Mouse (Mus musculus) CH12.LX (cell line): ENCODE measurements around the gene Ppip5k2. TPM values are rescaled to one million over a fixed set of nuclear protein-coding genes. Genes with fewer than 3 reads are reported as not detected.

ENCODE experiments used
- DNase-seq: peaks from one replicate; pipeline ENCODE4 v3.0.0-alpha.2; 2013; ENCODE audit errors: extremely low read depth
- H3K27ac ChIP-seq: 2 replicates; pipeline ENCODE4 v1.5.1; 2012; ENCODE audit warnings: low read depth, mild to moderate bottlenecking, control low read depth, moderate library complexity; ENCODE audit not compliant: insufficient read depth
- H3K27me3 ChIP-seq: replicated peaks from 2 replicates; pipeline ENCODE3; 2012; ENCODE audit warnings: inconsistent platforms
- H3K36me3 ChIP-seq, 2 experiments: replicated peaks in 1 of 2; 2 replicates each; pipeline versions ENCODE3 to v1.6.1; 2012; ENCODE audit warnings: inconsistent platforms in 1 of 2, low read length in 1 of 2, mild to moderate bottlenecking in 1 of 2, mixed read lengths in 1 of 2, moderate library complexity in 1 of 2; ENCODE audit not compliant: control insufficient read depth in 1 of 2, insufficient read depth in 1 of 2
- H3K4me1 ChIP-seq, 2 experiments: 2 replicates each; pipeline ENCODE4 v1.6.1; 2012; ENCODE audit warnings: inconsistent platforms in 1 of 2, moderate library complexity in 1 of 2; ENCODE audit not compliant: insufficient read depth in 2 of 2, control insufficient read depth in 1 of 2
- H3K4me2 ChIP-seq: 2 replicates; pipeline ENCODE4 v1.6.1; 2012; ENCODE audit warnings: low read depth, mild to moderate bottlenecking, control low read depth; ENCODE audit not compliant: poor library complexity, insufficient read depth, severe bottlenecking
- H3K4me3 ChIP-seq, 3 experiments: fragments of 150-350 bp in 1 of 3; sonication (generic) in 1 of 3; replicated peaks in 1 of 3; 2 replicates each; pipeline versions ENCODE3 to v1.5.1; 2011 to 2012; ENCODE audit warnings: low read depth in 2 of 3, low read length in 2 of 3, mild to moderate bottlenecking in 2 of 3, moderate library complexity in 2 of 3, control low read depth in 1 of 3, improper control_type of control experiment in 1 of 3, inconsistent platforms in 1 of 3, mixed read lengths in 1 of 3; ENCODE audit not compliant: poor library complexity in 1 of 3
- H3K79me2 ChIP-seq: replicated peaks from 2 replicates; pipeline ENCODE4 v1.6.1; 2012; ENCODE audit warnings: mild to moderate bottlenecking, moderate library complexity; ENCODE audit not compliant: control insufficient read depth, poor library complexity, insufficient read depth, severe bottlenecking; ENCODE audit errors: extremely low read depth
- H3K9ac ChIP-seq: 2 replicates; pipeline ENCODE4 v1.6.1; 2012; ENCODE audit warnings: low read depth, mild to moderate bottlenecking, control low read depth, moderate library complexity; ENCODE audit not compliant: insufficient read depth
- H3K9me3 ChIP-seq: replicated peaks from 2 replicates; pipeline ENCODE3; 2012; ENCODE audit warnings: low read length, inconsistent platforms, mixed read lengths
- BHLHE40 ChIP-seq: IDR thresholded peaks from 2 replicates; pipeline ENCODE4 v1.6.1; 2011; ENCODE audit warnings: mild to moderate bottlenecking, low read depth, low read length, improper control_type of control experiment
- CHD1 ChIP-seq: IDR thresholded peaks from 2 replicates; pipeline ENCODE4 v1.6.1; 2012; ENCODE audit warnings: low read depth, low read length, improper control_type of control experiment, inconsistent platforms
- CHD2 ChIP-seq: IDR thresholded peaks from 2 replicates; pipeline ENCODE4 v1.6.1; 2011; ENCODE audit warnings: low read length, improper control_type of control experiment
- CTCF ChIP-seq, 2 experiments: IDR thresholded peaks in 1 of 2; conservative IDR thresholded peaks in 1 of 2; 2 replicates each; pipeline ENCODE4 v1.5.1; 2011 to 2012; ENCODE audit warnings: low read depth in 2 of 2, low read length in 2 of 2, improper control_type of control experiment in 1 of 2, inconsistent platforms in 1 of 2, mild to moderate bottlenecking in 1 of 2, moderate library complexity in 1 of 2
- E2F4 ChIP-seq: IDR thresholded peaks from 2 replicates; pipeline ENCODE4 v1.6.1; 2011; ENCODE audit warnings: low read depth, low read length, improper control_type of control experiment; ENCODE audit not compliant: insufficient replicate concordance
- EP300 ChIP-seq: IDR thresholded peaks from 2 replicates; pipeline ENCODE4 v1.6.1; 2011; ENCODE audit warnings: low read length, improper control_type of control experiment
- GABPA ChIP-seq: IDR thresholded peaks from 2 replicates; pipeline ENCODE4 v1.6.1; 2012; ENCODE audit warnings: low read depth, low read length, improper control_type of control experiment, inconsistent platforms; ENCODE audit not compliant: insufficient replicate concordance
- HCFC1 ChIP-seq: IDR thresholded peaks from 2 replicates; pipeline ENCODE4 v1.6.1; 2012; ENCODE audit warnings: low read depth, mild to moderate bottlenecking, inconsistent platforms, low read length, improper control_type of control experiment
- JUND ChIP-seq: conservative IDR thresholded peaks from 2 replicates; pipeline ENCODE4 v1.6.1; 2011; ENCODE audit warnings: low read depth, low read length, improper control_type of control experiment
- KAT2A ChIP-seq: IDR thresholded peaks from 2 replicates; pipeline ENCODE4 v1.6.1; 2012; ENCODE audit warnings: low read length, improper control_type of control experiment, inconsistent platforms; ENCODE audit not compliant: insufficient replicate concordance
- MAFK ChIP-seq: IDR thresholded peaks from 2 replicates; pipeline ENCODE4 v1.6.1; 2011; ENCODE audit warnings: low read length, improper control_type of control experiment; ENCODE audit not compliant: insufficient replicate concordance
- MAZ ChIP-seq: IDR thresholded peaks from 2 replicates; pipeline ENCODE4 v1.6.1; 2012; ENCODE audit warnings: low read depth, mild to moderate bottlenecking, inconsistent platforms, low read length, improper control_type of control experiment, moderate library complexity
- MEF2A ChIP-seq: IDR thresholded peaks from 2 replicates; pipeline ENCODE4 v1.6.1; 2014; ENCODE audit warnings: low read depth, mild to moderate bottlenecking, inconsistent platforms, low read length, improper control_type of control experiment, borderline replicate concordance
- MXI1 ChIP-seq: IDR thresholded peaks from 2 replicates; pipeline ENCODE4 v1.6.1; 2011; ENCODE audit warnings: mild to moderate bottlenecking, low read depth, low read length, improper control_type of control experiment
- MYC ChIP-seq: IDR thresholded peaks from 2 replicates; pipeline ENCODE4 v1.6.1; 2011; ENCODE audit warnings: low read depth, mild to moderate bottlenecking, improper control_type of control experiment, low read length
- NELFE ChIP-seq: IDR thresholded peaks from 2 replicates; pipeline ENCODE4 v1.6.1; 2011; ENCODE audit warnings: low read depth, low read length, improper control_type of control experiment
- PAX5 ChIP-seq: IDR thresholded peaks from 2 replicates; pipeline ENCODE4 v1.6.1; 2012; ENCODE audit warnings: low read length, inconsistent platforms, mixed read lengths
- POLR2A ChIP-seq: IDR thresholded peaks from 2 replicates; pipeline ENCODE4 v1.6.1; 2011; ENCODE audit warnings: low read depth, mild to moderate bottlenecking, improper control_type of control experiment, low read length
- POLR2AphosphoS2 ChIP-seq: IDR thresholded peaks from 2 replicates; pipeline ENCODE4 v1.6.1; 2011; ENCODE audit warnings: low read depth, low read length, improper control_type of control experiment
- RAD21 ChIP-seq: IDR thresholded peaks from 2 replicates; pipeline ENCODE4 v1.6.1; 2011; ENCODE audit warnings: low read depth, mild to moderate bottlenecking, low read length, improper control_type of control experiment, moderate library complexity
- RCOR1 ChIP-seq: conservative IDR thresholded peaks from 2 replicates; pipeline ENCODE4 v1.6.1; 2012; ENCODE audit warnings: low read depth, mild to moderate bottlenecking, inconsistent platforms, low read length, improper control_type of control experiment
- SIN3A ChIP-seq: IDR thresholded peaks from 2 replicates; pipeline ENCODE4 v1.6.1; 2012; ENCODE audit warnings: low read length, improper control_type of control experiment, inconsistent platforms
- SMC3 ChIP-seq: IDR thresholded peaks from 2 replicates; pipeline ENCODE4 v1.6.1; 2011; ENCODE audit warnings: low read depth, low read length, improper control_type of control experiment
- TBP ChIP-seq: conservative IDR thresholded peaks from 2 replicates; pipeline ENCODE4 v1.6.1; 2011; ENCODE audit warnings: low read depth, low read length, improper control_type of control experiment
- TCF12 ChIP-seq: IDR thresholded peaks from 2 replicates; pipeline ENCODE4 v1.6.1; 2014; ENCODE audit warnings: low read depth, mild to moderate bottlenecking, inconsistent platforms, low read length, improper control_type of control experiment
- UBTF ChIP-seq: IDR thresholded peaks from 2 replicates; pipeline ENCODE4 v1.6.1; 2012; ENCODE audit warnings: low read depth, mild to moderate bottlenecking, inconsistent platforms, low read length, improper control_type of control experiment, moderate library complexity
- USF1 ChIP-seq: IDR thresholded peaks from 2 replicates; pipeline ENCODE4 v1.6.1; 2014; ENCODE audit warnings: low read depth, mild to moderate bottlenecking, inconsistent platforms, low read length, improper control_type of control experiment
- USF2 ChIP-seq: conservative IDR thresholded peaks from 2 replicates; pipeline ENCODE4 v1.6.1; 2011; ENCODE audit warnings: low read depth, low read length, improper control_type of control experiment
- ZC3H11A ChIP-seq: IDR thresholded peaks from 2 replicates; pipeline ENCODE4 v1.6.1; 2012; ENCODE audit warnings: low read depth, mild to moderate bottlenecking, inconsistent platforms, low read length, improper control_type of control experiment
- ZKSCAN1 ChIP-seq: IDR thresholded peaks from 2 replicates; pipeline ENCODE4 v1.6.1; 2012; ENCODE audit warnings: low read depth, inconsistent platforms, low read length, improper control_type of control experiment, borderline replicate concordance
- ZNF384 ChIP-seq: IDR thresholded peaks from 2 replicates; pipeline ENCODE4 v1.6.1; 2012; ENCODE audit warnings: low read depth, low read length, improper control_type of control experiment, inconsistent platforms
- dilution Hi-C: fragments of 300-500 bp; cut with MboI; formaldehyde crosslinking; loops from 2 replicates; pipeline ENCODE4 v1.14.3; 2020; ENCODE audit warnings: low sequenced_read_pairs; ENCODE audit not compliant: extremely low pct_unique_long_range_greater_than_20kb, extremely low pct_ligation_motif_present
- in situ Hi-C: fragments of 300-500 bp; cut with MboI; formaldehyde crosslinking; loops from 3 replicates; pipeline ENCODE4 v1.14.3; 2019; ENCODE audit warnings: low sequenced_read_pairs, low pct_ligation_motif_present, low pct_unique_long_range_greater_than_20kb, mixed read lengths
- polyA plus RNA-seq: library from polyadenylated mRNA; unstranded; fragments of >175 nt; gene quantifications from 2 replicates; pipeline ENCODE4 v1.2.1, GENCODE M21; 2012; ENCODE audit warnings: low read depth; ENCODE audit not compliant: insufficient read length
- total RNA-seq, 2 experiments: library from RNA; depleted of rRNA; stranded (reverse); fragments of 300-350 nt in 1 of 2; fragments of >200 nt in 1 of 2; gene quantifications; 2 replicates each; pipeline ENCODE4 v1.2.3; 2012 to 2014

Gene Ppip5k2
- total and polyA plus RNA-seq, 3 experiments: 27.4 to 44.9 (median 29.8) TPM

DNA sequence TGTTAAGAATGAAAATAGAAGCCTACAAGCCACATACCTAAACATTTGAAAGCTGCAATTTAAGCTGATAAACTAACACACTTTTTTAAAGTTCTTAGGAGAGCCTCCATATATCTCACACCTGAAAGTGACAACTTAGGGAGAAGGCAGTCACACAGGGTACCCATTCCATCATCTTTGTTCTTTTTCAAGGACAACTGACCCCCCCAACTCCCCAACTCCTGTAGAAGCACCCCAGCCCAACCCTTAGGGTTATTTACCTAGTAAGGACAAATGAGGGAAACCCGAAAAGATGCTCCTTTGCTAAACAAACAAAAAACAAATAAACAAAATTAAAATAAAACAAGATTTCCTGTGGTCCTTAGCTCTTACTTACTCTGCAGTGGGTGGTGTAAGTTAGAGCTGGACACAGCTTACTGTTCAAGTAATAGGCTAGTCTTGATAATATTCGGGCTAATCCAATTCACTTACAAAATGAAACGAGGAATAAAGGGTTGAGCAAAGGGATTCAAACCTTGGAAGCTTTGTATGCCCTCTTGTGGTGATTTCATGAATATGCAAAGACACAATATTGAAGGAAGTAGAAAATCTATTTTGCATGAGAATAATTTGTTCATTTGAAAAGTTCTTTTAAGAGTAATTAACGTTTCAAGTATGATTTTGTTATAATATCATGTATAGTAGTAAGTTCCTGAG is 32.1 kb upstream of the Ppip5k2 start:
- DNase-seq: peak; percentile 52
- H3K4me1 ChIP-seq: no peaks in the 10 kb centered on the region
- dilution Hi-C loops (no loop called here), in situ Hi-C loops (no loop called here)
- H3K27me3 ChIP-seq: no peaks in the 10 kb centered on the region
- no peak overlapping the region for H3K9ac ChIP-seq
- no peak overlapping the region for H3K27ac ChIP-seq
- H3K79me2 ChIP-seq: no peaks in the 10 kb centered on the region
- H3K9me3 ChIP-seq: no peaks in the 10 kb centered on the region
- TF ChIP-seq ZNF384 (no peak), UBTF (no peak), MAZ (no peak), NELFE (no peak), MEF2A (no peak), MAFK (0 out of 2 replicates have a peak, but pooled peaks have one; percentile 8), EP300 (no peak), MXI1 (no peak), E2F4 (0 out of 2 replicates have a peak, but pooled peaks have one; percentile 27), RCOR1 (no peak), ZC3H11A (no peak), RAD21 (peak; percentile 73), POLR2A (no peak), HCFC1 (no peak), CTCF (conservative IDR thresholded peaks at IDR 0.05 in 1 of 2, IDR thresholded peaks at IDR 0.05 in 1 of 2; ENCODE audit: low read depth in 2 of 2, low read length in 2 of 2) (peak; percentile 24 to 71; a peak in 2 of 4 replicates), USF2 (no peak), TCF12 (no peak), POLR2AphosphoS2 (no peak), BHLHE40 (no peak), CHD1 (no peak), GABPA (no peak), JUND (no peak; the same call in 1 of the 2 replicates), CHD2 (no peak), USF1 (no peak), ZKSCAN1 (no peak), MYC (no peak), PAX5 (no peak), TBP (no peak), SIN3A (no peak), SMC3 (peak; percentile 53), KAT2A (no peak)
- H3K36me3 ChIP-seq: no peaks in the 10 kb centered on the region
- H3K4me3 ChIP-seq: peak overlapping the region in 1 of 3 experiments; percentile 29
- no peak overlapping the region; the same call in 1 of the 2 replicates for H3K4me2 ChIP-seq
